ENCODE assay signal across 30 mouse cellular contexts in the genomic region with DNA sequence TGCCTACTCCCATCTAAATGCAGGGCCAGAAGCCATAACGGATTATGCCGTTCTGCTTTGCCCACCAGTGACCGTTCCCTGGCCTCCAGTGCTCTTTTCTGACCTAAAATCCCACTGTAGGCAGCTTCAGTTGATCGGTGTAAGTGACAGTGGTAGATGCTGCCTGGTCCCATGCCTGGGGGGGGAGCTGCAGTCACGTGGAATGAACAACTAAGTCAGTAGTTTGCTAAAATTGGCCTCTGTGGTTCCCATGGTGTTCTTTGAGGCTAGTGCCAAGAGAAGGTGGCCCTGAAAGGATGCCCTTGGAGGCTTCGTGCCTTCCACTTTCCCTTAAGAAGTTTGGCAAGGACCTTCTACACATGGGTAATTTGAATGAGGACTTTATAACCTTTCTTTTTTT. TPM values are rescaled to one million over a fixed set of nuclear protein-coding genes. Genes with fewer than 3 reads are reported as not detected.
"Had no signal": no experiment of that assay in that cellular context is flagged by ENCODE, and none has a peak within 500 bp of the region (broad histone marks: within the 10 kb centered on the region; RNA-seq: fewer than 3 reads in every experiment).

No protein-coding gene starts in this region.

- H3K4me2 ChIP-seq: limb, embryonic 12.5 days; limb, embryonic 15.5 days; lung, embryonic 15.5 days; midbrain, embryonic 13.5 days had no signal

- H3K36me3 ChIP-seq: limb, embryonic 12.5 days; limb, embryonic 15.5 days; lung, embryonic 15.5 days; midbrain, embryonic 10.5 days; midbrain, embryonic 13.5 days had no signal

- H3K9me3 ChIP-seq: limb, embryonic 12.5 days; limb, embryonic 15.5 days; lung, embryonic 15.5 days; megakaryocyte, embryonic 14.5 days; midbrain, embryonic 10.5 days; midbrain, embryonic 13.5 days had no signal

- ATAC-seq: intestine, postnatal 0 days; midbrain, embryonic 13.5 days; midbrain, embryonic 16.5 days had no signal

- H3K27me3 ChIP-seq: limb, embryonic 12.5 days; limb, embryonic 15.5 days; lung, embryonic 15.5 days; megakaryocyte, embryonic 14.5 days; midbrain, embryonic 13.5 days had no signal

- H3K4me1 ChIP-seq: limb, embryonic 12.5 days; limb, embryonic 15.5 days; lung, embryonic 15.5 days; megakaryocyte, embryonic 14.5 days; midbrain, embryonic 10.5 days; midbrain, embryonic 13.5 days had no signal

- H3K4me3 ChIP-seq: layer of hippocampus, adult 2 months; limb, embryonic 12.5 days; limb, embryonic 15.5 days; lung, embryonic 15.5 days; megakaryocyte, embryonic 14.5 days; midbrain, embryonic 10.5 days; midbrain, embryonic 13.5 days had no signal

- H3K9ac ChIP-seq: limb, embryonic 12.5 days; limb, embryonic 15.5 days; liver, embryonic 14.5 days; lung, embryonic 15.5 days; midbrain, embryonic 13.5 days had no signal

- H3K27ac ChIP-seq: kidney, postnatal 0 days; layer of hippocampus, adult 2 months; limb, embryonic 12.5 days; limb, embryonic 15.5 days; liver, embryonic 14.5 days; lung, embryonic 15.5 days; midbrain, embryonic 10.5 days; midbrain, embryonic 13.5 days; stomach, postnatal 0 days had no signal

- DNase-seq: kidney, adult 2 months; kidney, postnatal 25 days; layer of hippocampus, adult 9-11 months; lung, adult 18-20 months; lung, postnatal 10 days; lung, postnatal 36 days; right cerebral cortex, adult 18-20 months; right cerebral cortex, postnatal 14 days; right cerebral cortex, postnatal 4 days; thymus, adult 2 months; thymus, postnatal 14 days; thymus, postnatal 4 days had no signal

RNA-seq across cellular contexts. Expression of a gene that starts 2.8 kb away (rescaled TPM):
- total RNA-seq: layer of hippocampus, adult 2 months; layer of hippocampus, postnatal 25 days; left cerebral cortex, adult 18-20 months; left cerebral cortex, postnatal 36 days had no signal
- polyA plus RNA-seq: intestine, postnatal 0 days; kidney, embryonic 14.5 days; limb, embryonic 12.5 days; midbrain, embryonic 10.5 days; midbrain, embryonic 13.5 days; neural tube, embryonic 11.5 days; neural tube, embryonic 14.5 days had no signal

RNA-seq across cellular contexts. Expression of a gene that starts 15.7 kb away (rescaled TPM):
- polyA plus RNA-seq: limb, embryonic 12.5 days; lung, embryonic 15.5 days; midbrain, embryonic 10.5 days; neural tube, embryonic 11.5 days; neural tube, embryonic 14.5 days had no signal
